ENCODE assay signal across 23 mouse cellular contexts in genomic region chr6:146944009-146944408, GRCm38 (mm10). TPM values are rescaled to one million over a fixed set of nuclear protein-coding genes. Genes with fewer than 3 reads are reported as not detected.
DNase-seq lines count a peak whose midpoint lies in the region; ATAC-seq and TF ChIP-seq lines count a peak whose summit lies in the region.
"Had no signal": no experiment of that assay in that cellular context is flagged by ENCODE, and none has a peak within 500 bp of the region (broad histone marks: within the 10 kb centered on the region; RNA-seq: fewer than 3 reads in every experiment).

No protein-coding gene starts in this region.

- ATAC-seq in intestine, postnatal 0 days: no peak
- no peak for ATAC-seq in intestine, embryonic 16.5 days
- no peak for ATAC-seq in lung, postnatal 0 days
- ATAC-seq: forebrain, embryonic 13.5 days; forebrain, postnatal 0 days; hindbrain, postnatal 0 days had no signal

- TF ChIP-seq EP300 in lung, postnatal 0 days (IDR thresholded peaks at IDR 0.05): no peak

- TF ChIP-seq CTCF in gastrocnemius, adult 2 months (IDR thresholded peaks at IDR 0.05): peak; percentile 19; the same call in 1 of the 2 replicates
- peak; percentile 25; the same call in 1 of the 2 replicates for TF ChIP-seq CTCF in intestine, postnatal 0 days (IDR thresholded peaks at IDR 0.05; ENCODE audit: low read depth)
- TF ChIP-seq CTCF in lung, postnatal 0 days (IDR thresholded peaks at IDR 0.05): peak; percentile 34; the same call in 1 of the 2 replicates

- H3K4me1 ChIP-seq in intestine, postnatal 0 days (replicated peaks; ENCODE audit: control insufficient read depth, insufficient read depth, low read length): peaks cover 22% of the 10 kb centered on the region
- peaks cover 25% of the 10 kb centered on the region for H3K4me1 ChIP-seq in intestine, embryonic 16.5 days (ENCODE audit: control insufficient read depth, insufficient read depth, low read length)
- peaks cover 7% of the 10 kb centered on the region for H3K4me1 ChIP-seq in lung, postnatal 0 days (ENCODE audit: insufficient read depth, low read depth, low read length)
- H3K4me1 ChIP-seq: forebrain, embryonic 13.5 days; hindbrain, embryonic 13.5 days had no signal

- no peaks in the 10 kb centered on the region for H3K9me3 ChIP-seq in intestine, postnatal 0 days (ENCODE audit: control insufficient read depth)
- no peaks in the 10 kb centered on the region for H3K9me3 ChIP-seq in intestine, embryonic 16.5 days (ENCODE audit: control insufficient read depth, low read length)
- no peaks in the 10 kb centered on the region for H3K9me3 ChIP-seq in lung, postnatal 0 days (ENCODE audit: low read length)
- H3K9me3 ChIP-seq: embryonic facial prominence, embryonic 10.5 days; forebrain, embryonic 13.5 days; heart, embryonic 13.5 days; hindbrain, embryonic 13.5 days had no signal

- intact Hi-C loops in gastrocnemius, adult 2 months (cut with DNase I): no loop called here

- no peak overlapping the region for H3K4me3 ChIP-seq in gastrocnemius, adult 2 months
- H3K4me3 ChIP-seq in intestine, postnatal 0 days (ENCODE audit: low read depth, low read length): no peak overlapping the region
- no peak overlapping the region for H3K4me3 ChIP-seq in intestine, embryonic 16.5 days (ENCODE audit: low read length)
- no peak overlapping the region for H3K4me3 ChIP-seq in lung, postnatal 0 days (ENCODE audit: low read depth, low read length)
- H3K4me3 ChIP-seq: embryonic facial prominence, embryonic 10.5 days; forebrain, embryonic 13.5 days; heart, embryonic 13.5 days; hindbrain, embryonic 13.5 days had no signal

- no peak overlapping the region for H3K9ac ChIP-seq in intestine, postnatal 0 days (ENCODE audit: low read depth, low read length)
- no peak overlapping the region for H3K9ac ChIP-seq in intestine, embryonic 16.5 days (ENCODE audit: low read depth, low read length)
- no peak overlapping the region for H3K9ac ChIP-seq in lung, postnatal 0 days (replicated peaks; ENCODE audit: low read depth)
- H3K9ac ChIP-seq: forebrain, embryonic 13.5 days; forebrain, postnatal 0 days; hindbrain, embryonic 13.5 days had no signal

- H3K27ac ChIP-seq in gastrocnemius, adult 2 months: peak overlapping the region; percentile 74
- no peak overlapping the region for H3K27ac ChIP-seq in intestine, postnatal 0 days (ENCODE audit: low read depth, low read length)
- H3K27ac ChIP-seq in intestine, embryonic 16.5 days (ENCODE audit: low read length): no peak overlapping the region
- H3K27ac ChIP-seq in lung, postnatal 0 days (ENCODE audit: low read length): no peak overlapping the region
- H3K27ac ChIP-seq: embryonic facial prominence, embryonic 10.5 days; forebrain, embryonic 13.5 days; hindbrain, embryonic 13.5 days; hindbrain, postnatal 0 days had no signal

- 0 out of 2 replicates have a peak, but pooled peaks cover 4% of the 10 kb centered on the region for H3K36me3 ChIP-seq in intestine, postnatal 0 days (ENCODE audit: control insufficient read depth, insufficient read depth)
- H3K36me3 ChIP-seq in intestine, embryonic 16.5 days (ENCODE audit: control insufficient read depth, insufficient read depth, low read length): no peaks in the 10 kb centered on the region; the same call in 1 of the 2 replicates
- H3K36me3 ChIP-seq in lung, postnatal 0 days (ENCODE audit: insufficient read depth, low read length): no peaks in the 10 kb centered on the region
- H3K36me3 ChIP-seq: hindbrain, embryonic 13.5 days had no signal

- no peaks in the 10 kb centered on the region for H3K27me3 ChIP-seq in intestine, postnatal 0 days (replicated peaks; ENCODE audit: control insufficient read depth, insufficient read depth, low read length)
- H3K27me3 ChIP-seq in intestine, embryonic 16.5 days (replicated peaks; ENCODE audit: control insufficient read depth, insufficient read depth, low read length): no peaks in the 10 kb centered on the region
- no peaks in the 10 kb centered on the region for H3K27me3 ChIP-seq in lung, postnatal 0 days (replicated peaks; ENCODE audit: insufficient read depth, low read length)
- H3K27me3 ChIP-seq: forebrain, embryonic 13.5 days; heart, embryonic 13.5 days; hindbrain, embryonic 13.5 days had no signal

- DNase-seq in gastrocnemius, adult 2 months: no peak
- DNase-seq in gastrocnemius, adult 8-10 months (ENCODE audit: low spot score in 2 of 2): no peak
- no peak for DNase-seq in lung, postnatal 0 days (ENCODE audit: low spot score)
- DNase-seq in lung, postnatal 10 days: no peak
- DNase-seq in adrenal gland, postnatal 4 days (ENCODE audit: low spot score in 2 of 2): no peak
- DNase-seq: adrenal gland, postnatal 14 days; cerebellum, adult 2 months; cerebellum, postnatal 10 days; forebrain, postnatal 0 days; gastrocnemius, postnatal 36 days; heart, adult 18-20 months; heart, postnatal 14 days had no signal

- no peak overlapping the region for H3K4me2 ChIP-seq in intestine, postnatal 0 days (replicated peaks; ENCODE audit: low read depth)
- H3K4me2 ChIP-seq in intestine, embryonic 16.5 days (ENCODE audit: low read depth, low read length): no peak overlapping the region
- no peak overlapping the region for H3K4me2 ChIP-seq in lung, postnatal 0 days (replicated peaks; ENCODE audit: low read depth, low read length)
- H3K4me2 ChIP-seq: forebrain, embryonic 13.5 days; heart, embryonic 13.5 days; hindbrain, embryonic 13.5 days had no signal

RNA-seq across cellular contexts. Expression of gene 1700034J05Rik, which starts 10.2 kb away (rescaled TPM):
- total RNA-seq in gastrocnemius, adult 2 months (2021): not detected
- not detected for total RNA-seq in gastrocnemius, adult 8-10 months (2022)
- polyA plus RNA-seq in intestine, postnatal 0 days (2015; fragmentation: Nextera tagmentation; extraction: Ambion mirVana): 0.24 TPM in 1 of 2 replicates, not detected in the other
- polyA plus RNA-seq in intestine, embryonic 16.5 days (2015; fragmentation: Nextera tagmentation; extraction: Ambion mirVana): 0.10 and 0.11 TPM in 2 replicates
- 0.13 and 0.17 TPM in 2 replicates for polyA plus RNA-seq in lung, postnatal 0 days (2015; fragmentation: Nextera tagmentation; extraction: Ambion mirVana)
- total RNA-seq in adrenal gland, postnatal 4 days (2021): not detected
- total RNA-seq: adrenal gland, adult 18-20 months; adrenal gland, postnatal 14 days; forebrain, postnatal 0 days; gastrocnemius, adult 18-20 months; gastrocnemius, postnatal 36 days; heart, adult 18-20 months; heart, postnatal 14 days; hematopoietic stem cell, adult 5-6 weeks; hindbrain, postnatal 0 days; MEL had no signal
- polyA plus RNA-seq: cerebellum, adult 2 months; forebrain, postnatal 0 days; hindbrain, embryonic 13.5 days; hindbrain, postnatal 0 days had no signal

RNA-seq across cellular contexts. Expression of gene Ppfibp1, which starts 55.7 kb away (rescaled TPM):
- total RNA-seq in gastrocnemius, adult 2 months (2021): 10 to 100 TPM; 40.3 to 44.8 TPM
- total RNA-seq in gastrocnemius, adult 8-10 months (2022): 10 to 100 TPM; 45.6 to 62.4 (median 55.7) TPM
- 32.3 and 32.4 TPM in 2 replicates for polyA plus RNA-seq in intestine, postnatal 0 days (2015; fragmentation: Nextera tagmentation; extraction: Ambion mirVana)
- polyA plus RNA-seq in intestine, embryonic 16.5 days (2015; fragmentation: Nextera tagmentation; extraction: Ambion mirVana): 31.8 and 33.3 TPM in 2 replicates
- 50.5 and 53.5 TPM in 2 replicates for polyA plus RNA-seq in lung, postnatal 0 days (2015; fragmentation: Nextera tagmentation; extraction: Ambion mirVana)
- total RNA-seq in adrenal gland, postnatal 4 days (2021): 100 to 1,000 TPM; 146 to 152 TPM
